Mouse (Mus musculus): ENCODE results near the gene Scn3a. TPM values are rescaled to one million over a fixed set of nuclear protein-coding genes. Genes with fewer than 3 reads are reported as not detected.

Gene Scn3a
- polyA plus RNA-seq, 1 experiment from 2014 or later = 3.0 TPM

GRCm38 (mm10) chr2:65423501-65423900 lies 143.9 kb downstream of the Scn3a start:
- Histone ChIP-seq H3K9me3 (no peaks in the 10 kb centered on the region), H3K4me2 (replicated peaks) (no peak overlapping the region), H3K27ac (no peak overlapping the region), H3K36me3 (no peaks in the 10 kb centered on the region), H3K4me3 (no peak overlapping the region), H3K9ac (no peak overlapping the region), H3K27me3 (no peaks in the 10 kb centered on the region), H3K4me1 (peaks cover 8% of the 10 kb centered on the region; the same call in 1 of the 2 replicates)
- 41% methylated on average over 5 of the region's 5 CpGs for WGBS
- ATAC-seq (ENCODE audit: low FRiP score, low read depth) = peak; percentile 51; the same call in 1 of the 2 replicates

DNA sequence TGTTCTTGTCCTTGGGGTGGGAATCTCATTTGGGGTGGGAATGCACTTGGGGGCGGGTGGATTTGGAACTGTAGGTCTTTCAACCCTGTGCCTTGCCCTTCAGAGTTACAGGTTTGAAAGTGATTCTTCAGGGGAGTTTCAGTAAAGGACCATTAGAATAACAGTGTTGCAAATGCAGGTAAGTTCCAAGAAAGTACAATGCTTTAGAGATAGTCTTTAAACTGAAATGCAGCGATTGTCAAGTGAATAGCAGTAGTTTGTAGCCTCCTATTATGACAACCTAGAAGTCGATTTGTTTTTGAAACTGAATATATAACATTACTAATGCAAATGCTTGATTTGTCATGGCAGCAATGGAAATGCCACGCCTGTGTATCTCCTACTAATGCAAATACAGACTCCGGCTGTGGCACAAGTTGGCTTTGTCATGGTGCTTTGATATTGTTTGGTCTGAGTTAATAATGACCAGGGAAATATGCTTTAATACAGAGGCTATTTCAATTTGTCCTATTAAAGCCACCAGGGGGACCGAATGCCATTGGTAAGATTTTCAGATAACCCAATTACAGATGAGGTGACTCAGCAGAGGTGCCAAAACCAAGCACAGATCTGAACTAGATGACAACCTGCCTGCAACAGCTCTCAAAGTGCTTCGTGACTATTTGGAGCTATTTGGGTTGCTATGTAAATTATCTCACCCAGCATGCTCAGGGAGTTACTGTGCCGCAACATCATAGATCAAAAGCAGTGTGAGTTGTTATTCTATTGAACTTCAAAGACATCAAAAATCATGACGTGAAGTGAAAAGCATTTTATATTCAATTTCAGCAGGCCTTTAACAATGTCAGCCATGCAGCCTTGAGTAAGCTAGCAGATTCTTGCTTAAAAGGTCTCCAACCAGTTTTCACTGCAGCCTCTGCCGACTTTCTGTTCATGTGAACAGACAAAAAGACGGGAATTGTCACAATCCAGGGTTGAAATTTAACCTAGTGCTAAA lies 145.9 kb downstream of the Scn3a start:
- WGBS = 63% methylated on average over 11 of the region's 11 CpGs
- Histone ChIP-seq H3K9me3 (peaks cover 9% of the 10 kb centered on the region; the same call in 1 of the 2 replicates), H3K9ac (no peak overlapping the region), H3K4me1 (peaks cover 8% of the 10 kb centered on the region; the same call in 1 of the 2 replicates), H3K27me3 (no peaks in the 10 kb centered on the region), H3K4me2 (replicated peaks) (no peak overlapping the region), H3K36me3 (no peaks in the 10 kb centered on the region), H3K27ac (no peak overlapping the region), H3K4me3 (no peak overlapping the region)
- ATAC-seq (ENCODE audit: low FRiP score, low read depth) = no peak

- H3K4me2 ChIP-seq (replicated peaks) = no peak overlapping the region
- H3K4me3 ChIP-seq = no peak overlapping the region
- H3K27ac ChIP-seq = no peak overlapping the region
- peaks cover 9% of the 10 kb centered on the region; the same call in 1 of the 2 replicates for H3K9me3 ChIP-seq
- 37% methylated on average over 1 of the region's 1 CpGs for WGBS
- H3K4me1 ChIP-seq = peaks cover 12% of the 10 kb centered on the region
- H3K36me3 ChIP-seq = no peaks in the 10 kb centered on the region
- ATAC-seq (ENCODE audit: low FRiP score, low read depth) = no peak
- no peak overlapping the region for H3K9ac ChIP-seq
- no peaks in the 10 kb centered on the region for H3K27me3 ChIP-seq
Observed at GRCm38 (mm10) chr2:65418608-65419007, 148.8 kb downstream of the Scn3a start.

- H3K9me3 ChIP-seq = peaks cover 9% of the 10 kb centered on the region; the same call in 1 of the 2 replicates
- no peak overlapping the region for H3K4me3 ChIP-seq
- no peak overlapping the region for H3K9ac ChIP-seq
- no peak overlapping the region for H3K4me2 ChIP-seq (replicated peaks)
- H3K27me3 ChIP-seq = no peaks in the 10 kb centered on the region
- WGBS = 91% methylated on average over 1 of the region's 1 CpGs
- ATAC-seq (ENCODE audit: low FRiP score, low read depth) = no peak
- no peaks in the 10 kb centered on the region for H3K36me3 ChIP-seq
- peaks cover 9% of the 10 kb centered on the region for H3K4me1 ChIP-seq
- no peak overlapping the region for H3K27ac ChIP-seq
Observed at GRCm38 (mm10) chr2:65416535-65416934, 150.9 kb downstream of the Scn3a start.

GRCm38 (mm10) chr2:65415294-65415693 lies 152.1 kb downstream of the Scn3a start:
- 2% methylated on average over 2 of the region's 2 CpGs for WGBS
- H3K27me3 ChIP-seq = no peaks in the 10 kb centered on the region
- H3K4me2 ChIP-seq (replicated peaks) = peak overlapping the region; percentile 65
- no peak overlapping the region for H3K9ac ChIP-seq
- no peak overlapping the region for H3K27ac ChIP-seq
- H3K4me3 ChIP-seq = no peak overlapping the region
- H3K9me3 ChIP-seq = peaks cover 9% of the 10 kb centered on the region; the same call in 1 of the 2 replicates
- no peaks in the 10 kb centered on the region for H3K36me3 ChIP-seq
- 0 out of 2 replicates have a peak, but pooled peaks have one; percentile 10 for ATAC-seq (ENCODE audit: low FRiP score, low read depth)
- peaks cover 9% of the 10 kb centered on the region for H3K4me1 ChIP-seq

- Histone ChIP-seq H3K27ac (no peak overlapping the region), H3K4me3 (peak overlapping the region; percentile 36), H3K27me3 (no peaks in the 10 kb centered on the region), H3K4me1 (peaks cover 9% of the 10 kb centered on the region), H3K4me2 (replicated peaks) (peak overlapping the region; percentile 65), H3K9ac (no peak overlapping the region), H3K36me3 (no peaks in the 10 kb centered on the region), H3K9me3 (peaks cover 9% of the 10 kb centered on the region; the same call in 1 of the 2 replicates)
- peak; percentile 62; the same call in 1 of the 2 replicates for ATAC-seq (ENCODE audit: low FRiP score, low read depth)
- 4% methylated on average over 6 of the region's 6 CpGs for WGBS
Observed at GRCm38 (mm10) chr2:65414806-65415281, 152.6 kb downstream of the Scn3a start.

- Histone ChIP-seq H3K9me3 (peaks cover 9% of the 10 kb centered on the region; the same call in 1 of the 2 replicates), H3K4me1 (peaks cover 9% of the 10 kb centered on the region), H3K9ac (no peak overlapping the region), H3K4me2 (replicated peaks) (peak overlapping the region; percentile 65), H3K36me3 (no peaks in the 10 kb centered on the region), H3K27ac (0 out of 2 replicates have a peak overlapping the region, but pooled peaks have one; percentile 10), H3K4me3 (peak overlapping the region; percentile 36), H3K27me3 (no peaks in the 10 kb centered on the region)
- ATAC-seq (ENCODE audit: low FRiP score, low read depth) = peak; percentile 87
- under 1% methylated on average over 7 of the region's 7 CpGs for WGBS
Observed at GRCm38 (mm10) chr2:65414237-65414636, 153.2 kb downstream of the Scn3a start.

DNA sequence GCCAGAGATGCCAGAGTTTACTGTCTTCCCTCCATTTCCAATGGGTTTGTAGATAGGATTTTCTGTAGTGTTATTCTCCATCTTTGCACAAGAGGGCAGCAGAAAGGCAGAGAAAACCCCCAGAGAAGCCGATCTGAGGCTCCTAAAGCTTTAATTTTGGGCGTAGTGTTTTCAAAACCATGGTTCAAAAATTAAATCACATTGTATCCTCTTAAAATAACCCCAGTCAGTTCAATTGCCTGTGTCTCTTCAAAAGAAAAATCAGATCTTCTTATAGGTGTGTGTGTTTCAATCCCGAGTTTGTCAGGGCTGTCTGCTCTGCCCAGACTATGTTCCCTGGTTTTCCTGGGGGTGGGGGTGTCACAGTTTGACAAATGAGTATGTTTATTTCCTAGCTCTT lies 153.7 kb downstream of the Scn3a start:
- ATAC-seq (ENCODE audit: low FRiP score, low read depth) = peak; percentile 42; the same call in 1 of the 2 replicates
- Histone ChIP-seq H3K9me3 (peaks cover 9% of the 10 kb centered on the region; the same call in 1 of the 2 replicates), H3K9ac (peak overlapping the region; percentile 58; the same call in 1 of the 2 replicates), H3K4me2 (replicated peaks) (peak overlapping the region; percentile 65), H3K36me3 (no peaks in the 10 kb centered on the region), H3K4me1 (peaks cover 9% of the 10 kb centered on the region), H3K27me3 (no peaks in the 10 kb centered on the region), H3K4me3 (peak overlapping the region; percentile 36), H3K27ac (no peak overlapping the region)
- 0% methylated on average over 3 of the region's 3 CpGs for WGBS

Other genes starting within 250 kb of the Scn3a start
- 0.45 and 0.75 TPM in 2 replicates for gene Slc38a11, start 203.6 kb downstream of the Scn3a start, polyA plus RNA-seq (2015; fragmentation: Nextera tagmentation; extraction: Ambion mirVana)
- 4.9 and 6.2 TPM in 2 replicates for gene Scn2a, start 53.1 kb upstream of the Scn3a start, polyA plus RNA-seq (2015; fragmentation: Nextera tagmentation; extraction: Ambion mirVana)